15 mouse cellular contexts compared by ENCODE assay signal in the genomic region with DNA sequence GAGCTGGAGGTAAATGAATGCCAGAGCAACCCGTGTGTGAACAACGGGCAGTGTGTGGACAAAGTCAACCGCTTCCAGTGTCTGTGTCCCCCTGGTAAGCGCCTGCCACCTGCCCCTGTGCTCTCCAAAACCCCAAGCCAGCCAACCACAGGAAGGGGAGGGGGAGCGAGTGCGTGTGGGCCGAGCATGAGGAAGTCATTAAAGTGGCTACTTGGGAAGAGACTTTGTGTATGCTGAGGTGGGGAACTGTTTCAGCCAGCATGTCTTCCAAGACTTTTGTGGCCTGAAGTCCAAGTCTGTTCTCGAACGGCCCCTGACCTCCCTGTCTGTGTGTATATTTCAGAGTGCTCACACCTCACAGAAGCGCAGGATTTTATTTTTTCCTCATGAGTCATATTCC. TPM values are rescaled to one million over a fixed set of nuclear protein-coding genes. Genes with fewer than 3 reads are reported as not detected.
A peak's percentile ranks its signal among the peaks of the same experiment; 100 is the strongest.
DNase-seq lines count a peak whose midpoint lies in the region; ATAC-seq and TF ChIP-seq lines count a peak whose summit lies in the region.
"Had no signal": no experiment of that assay in that cellular context is flagged by ENCODE, and none has a peak within 500 bp of the region (broad histone marks: within the 10 kb centered on the region; RNA-seq: fewer than 3 reads in every experiment).

No protein-coding gene starts in this region.

- no peak overlapping the region for H3K27ac ChIP-seq in lung, embryonic 14.5 days (ENCODE audit: low read depth)
- no peak overlapping the region for H3K27ac ChIP-seq in lung, postnatal 0 days (ENCODE audit: low read length)
- no peak overlapping the region for H3K27ac ChIP-seq in embryonic facial prominence, embryonic 11.5 days (replicated peaks; ENCODE audit: low read depth, low read length)
- peak overlapping the region; percentile 71 for H3K27ac ChIP-seq in limb, embryonic 10.5 days
- H3K27ac ChIP-seq in heart, embryonic 10.5 days = no peak overlapping the region
- H3K27ac ChIP-seq: hindbrain, embryonic 15.5 days; liver, embryonic 12.5 days; midbrain, embryonic 12.5 days; neural tube, embryonic 13.5 days had no signal

- H3K4me2 ChIP-seq in lung, embryonic 14.5 days = no peak overlapping the region
- H3K4me2 ChIP-seq in lung, postnatal 0 days (replicated peaks; ENCODE audit: low read depth, low read length) = no peak overlapping the region
- H3K4me2 ChIP-seq in embryonic facial prominence, embryonic 11.5 days (ENCODE audit: low read depth, low read length) = no peak overlapping the region
- H3K4me2 ChIP-seq: heart, embryonic 12.5 days; hindbrain, embryonic 15.5 days; liver, embryonic 12.5 days; midbrain, embryonic 12.5 days; neural tube, embryonic 13.5 days had no signal

- no peak for TF ChIP-seq EP300 in lung, postnatal 0 days (IDR thresholded peaks at IDR 0.05)

- WGBS in lung, embryonic 14.5 days = 74% methylated on average over 10 of the region's 10 CpGs
- 53% methylated on average over 10 of the region's 10 CpGs for WGBS in lung, postnatal 0 days
- WGBS in embryonic facial prominence, embryonic 11.5 days = 34% methylated on average over 10 of the region's 10 CpGs
- WGBS in limb, embryonic 10.5 days = 65% methylated on average over 10 of the region's 10 CpGs
- 86% methylated on average over 10 of the region's 10 CpGs for WGBS in heart, embryonic 10.5 days

- H3K9ac ChIP-seq in lung, embryonic 14.5 days = no peak overlapping the region
- H3K9ac ChIP-seq in lung, postnatal 0 days (replicated peaks; ENCODE audit: low read depth) = no peak overlapping the region
- no peak overlapping the region for H3K9ac ChIP-seq in embryonic facial prominence, embryonic 11.5 days (replicated peaks; ENCODE audit: low read length)
- H3K9ac ChIP-seq: heart, embryonic 12.5 days; hindbrain, embryonic 15.5 days; liver, embryonic 12.5 days; midbrain, embryonic 12.5 days; neural tube, embryonic 13.5 days had no signal

- H3K4me1 ChIP-seq in lung, embryonic 14.5 days (ENCODE audit: insufficient read depth) = no peaks in the 10 kb centered on the region
- no peaks in the 10 kb centered on the region for H3K4me1 ChIP-seq in lung, postnatal 0 days (ENCODE audit: insufficient read depth, low read depth, low read length)
- no peaks in the 10 kb centered on the region for H3K4me1 ChIP-seq in embryonic facial prominence, embryonic 11.5 days (ENCODE audit: control insufficient read depth, insufficient read depth, low read length)
- H3K4me1 ChIP-seq in limb, embryonic 10.5 days = peaks cover 48% of the 10 kb centered on the region
- H3K4me1 ChIP-seq in heart, embryonic 10.5 days = no peaks in the 10 kb centered on the region
- H3K4me1 ChIP-seq: heart, embryonic 12.5 days had no signal

- no peaks in the 10 kb centered on the region for H3K27me3 ChIP-seq in lung, embryonic 14.5 days (ENCODE audit: insufficient read depth, low read length)
- H3K27me3 ChIP-seq in lung, postnatal 0 days (replicated peaks; ENCODE audit: insufficient read depth, low read length) = no peaks in the 10 kb centered on the region
- no peaks in the 10 kb centered on the region for H3K27me3 ChIP-seq in embryonic facial prominence, embryonic 11.5 days (ENCODE audit: control insufficient read depth, insufficient read depth, low read length)
- no peaks in the 10 kb centered on the region for H3K27me3 ChIP-seq in limb, embryonic 10.5 days (ENCODE audit: low read depth, poor library complexity, severe bottlenecking)
- H3K27me3 ChIP-seq in heart, embryonic 10.5 days (ENCODE audit: insufficient read depth, poor library complexity, severe bottlenecking) = no peaks in the 10 kb centered on the region
- H3K27me3 ChIP-seq: heart, embryonic 12.5 days; hindbrain, embryonic 15.5 days; liver, embryonic 12.5 days; neural tube, embryonic 13.5 days had no signal

- no peak overlapping the region for H3K4me3 ChIP-seq in lung, embryonic 14.5 days (ENCODE audit: low read depth, low read length)
- H3K4me3 ChIP-seq in lung, postnatal 0 days (ENCODE audit: low read depth, low read length) = no peak overlapping the region
- H3K4me3 ChIP-seq in embryonic facial prominence, embryonic 11.5 days (ENCODE audit: low read depth, low read length) = no peak overlapping the region
- H3K4me3 ChIP-seq in limb, embryonic 10.5 days = no peak overlapping the region
- H3K4me3 ChIP-seq in heart, embryonic 10.5 days = no peak overlapping the region
- H3K4me3 ChIP-seq: heart, embryonic 12.5 days; hindbrain, embryonic 15.5 days; liver, embryonic 12.5 days; midbrain, embryonic 12.5 days; neural tube, embryonic 13.5 days had no signal

- TF ChIP-seq CTCF in lung, embryonic 14.5 days (IDR thresholded peaks at IDR 0.05; ENCODE audit: low read depth) = no peak
- TF ChIP-seq CTCF in lung, postnatal 0 days (IDR thresholded peaks at IDR 0.05) = no peak

- H3K9me3 ChIP-seq in lung, embryonic 14.5 days (ENCODE audit: low read depth, low read length) = peaks cover 6% of the 10 kb centered on the region; the same call in 1 of the 2 replicates
- H3K9me3 ChIP-seq in lung, postnatal 0 days (ENCODE audit: low read length) = no peaks in the 10 kb centered on the region
- H3K9me3 ChIP-seq in embryonic facial prominence, embryonic 11.5 days (replicated peaks; ENCODE audit: control insufficient read depth, low read length) = no peaks in the 10 kb centered on the region
- H3K9me3 ChIP-seq in limb, embryonic 10.5 days (replicated peaks) = 0 out of 2 replicates have a peak, but pooled peaks cover 4% of the 10 kb centered on the region
- peaks cover 10% of the 10 kb centered on the region; the same call in 1 of the 2 replicates for H3K9me3 ChIP-seq in heart, embryonic 10.5 days
- H3K9me3 ChIP-seq: hindbrain, embryonic 15.5 days had no signal

- peak; percentile 19 for DNase-seq in lung, embryonic 14.5 days
- no peak for DNase-seq in lung, postnatal 0 days (ENCODE audit: low spot score)
- peak; percentile 79 for DNase-seq in embryonic facial prominence, embryonic 11.5 days (ENCODE audit: low spot score)
- peak; percentile 75 for DNase-seq in limb, embryonic 10.5 days (ENCODE audit: low spot score)
- no peak for DNase-seq in cerebellum, postnatal 36 days
- no peak for DNase-seq in heart, embryonic 10.5 days (ENCODE audit: low spot score)
- DNase-seq: cerebellum, adult 2 months had no signal

- H3K36me3 ChIP-seq in lung, embryonic 14.5 days (ENCODE audit: insufficient read depth) = peaks cover 97% of the 10 kb centered on the region
- peaks cover 53% of the 10 kb centered on the region for H3K36me3 ChIP-seq in lung, postnatal 0 days (ENCODE audit: insufficient read depth, low read length)
- H3K36me3 ChIP-seq in embryonic facial prominence, embryonic 11.5 days (replicated peaks; ENCODE audit: control insufficient read depth, insufficient read depth, low read depth, low read length) = peaks cover 18% of the 10 kb centered on the region
- H3K36me3 ChIP-seq in limb, embryonic 10.5 days = peaks cover 98% of the 10 kb centered on the region
- peaks cover 98% of the 10 kb centered on the region for H3K36me3 ChIP-seq in heart, embryonic 10.5 days

- no peak for ATAC-seq in lung, embryonic 14.5 days (ENCODE audit: insufficient read depth)
- ATAC-seq in lung, postnatal 0 days = no peak
- peak; percentile 92 for ATAC-seq in common myeloid progenitor, adult 5-6 weeks (replicated peaks; ENCODE audit: low read depth, poor library complexity, severe bottlenecking)
- ATAC-seq in embryonic facial prominence, embryonic 11.5 days (replicated peaks; ENCODE audit: insufficient number of reproducible peaks, low FRiP score, low TSS enrichment, low read depth) = no peak
- no peak for ATAC-seq in cerebellum, adult (ENCODE audit: insufficient number of reproducible peaks, low FRiP score, low TSS enrichment)
- ATAC-seq: liver, embryonic 12.5 days had no signal

RNA-seq across cellular contexts. Expression of a gene that starts 58.9 kb away (rescaled TPM):
- not detected in 2 replicates for polyA plus RNA-seq in lung, embryonic 14.5 days (2014; fragmentation: Nextera tagmentation; extraction: Ambion mirVana)
- not detected in 2 replicates for polyA plus RNA-seq in lung, postnatal 0 days (2015; fragmentation: Nextera tagmentation; extraction: Ambion mirVana)
- total RNA-seq in common myeloid progenitor, adult 5-6 weeks (2017) = 0.23 TPM in 1 of 2 replicates, not detected in the other
- polyA plus RNA-seq in embryonic facial prominence, embryonic 11.5 days (2014; fragmentation: Nextera tagmentation; extraction: Ambion mirVana) = not detected in 2 replicates
- polyA plus RNA-seq in limb, embryonic 10.5 days (2016; fragmentation: Nextera tagmentation; extraction: Ambion mirVana) = not detected in 2 replicates
- polyA plus RNA-seq in heart, embryonic 10.5 days (2016; fragmentation: Nextera tagmentation; extraction: Ambion mirVana) = not detected in 2 replicates
- total RNA-seq: adrenal gland, postnatal 4 days had no signal
- polyA plus RNA-seq: cerebellum, adult 2 months; heart, embryonic 12.5 days; hindbrain, embryonic 15.5 days; liver, embryonic 12.5 days; midbrain, embryonic 12.5 days; neural tube, embryonic 13.5 days had no signal

Comparison
In these comparisons a context has a peak if more than half of its experiments do, and no peak if none do; other contexts are left out.
1. DNase-seq: peak in lung, embryonic 14.5 days (single experiment), embryonic facial prominence, embryonic 11.5 days (single experiment) and limb, embryonic 10.5 days (single experiment); none in lung, postnatal 0 days (single experiment), cerebellum, postnatal 36 days (0 of 2) and heart, embryonic 10.5 days (single experiment).